Mouse (Mus musculus) right cerebral cortex, postnatal 25 days (tissue): Measurements from ENCODE around the gene Cldn34d.

Experiments
- DNase-seq: peaks from one replicate; pipeline ENCODE4 v3.0.0; 2022

The Cldn34d gene

GRCm38 (mm10) chrX:76602824-76603223 lies at the start of gene Cldn34d:
Gene Cldn34d (minus strand): TSS chrX:76602924.
- no peak for DNase-seq

GRCm38 (mm10) chrX:76598459-76599206 lies 4.1 kb downstream of the Cldn34d start:
- DNase-seq: no peak
